Mouse (Mus musculus): ENCODE data around the gene Col8a1. TPM values are rescaled to one million over a fixed set of nuclear protein-coding genes. Genes with fewer than 3 reads are reported as not detected.

The Col8a1 gene
- polyA plus RNA-seq, 1 experiment from 2014 or later: 1.3 TPM

GRCm38 (mm10) chr16:57577519-57577918 is 177.0 kb downstream of the Col8a1 start:
- no peak overlapping the region for H3K9ac ChIP-seq (replicated peaks; ENCODE audit: low read depth)
- no peaks in the 10 kb centered on the region for H3K4me1 ChIP-seq (ENCODE audit: insufficient read depth, low read depth, low read length)
- WGBS: 86% methylated on average over 1 of the region's 1 CpGs
- H3K4me2 ChIP-seq (replicated peaks; ENCODE audit: low read depth, low read length): no peak overlapping the region
- H3K27ac ChIP-seq (ENCODE audit: low read length): no peak overlapping the region
- DNase-seq (ENCODE audit: low spot score) (peak; percentile 47), ATAC-seq (no peak)
- peak; percentile 58 for TF ChIP-seq CTCF (IDR thresholded peaks at IDR 0.05)
- TF ChIP-seq EP300 (IDR thresholded peaks at IDR 0.05): no peak
- H3K27me3 ChIP-seq (replicated peaks; ENCODE audit: insufficient read depth, low read length): no peaks in the 10 kb centered on the region
- 0 out of 2 replicates have a peak, but pooled peaks cover 8% of the 10 kb centered on the region for H3K36me3 ChIP-seq (ENCODE audit: insufficient read depth, low read length)
- no peak overlapping the region for H3K4me3 ChIP-seq (ENCODE audit: low read depth, low read length)
- H3K9me3 ChIP-seq (ENCODE audit: low read length): no peaks in the 10 kb centered on the region

GRCm38 (mm10) chr16:57575764-57576388 is 178.7 kb downstream of the Col8a1 start:
- TF ChIP-seq EP300 (IDR thresholded peaks at IDR 0.05): no peak
- no peak for TF ChIP-seq CTCF (IDR thresholded peaks at IDR 0.05)
- Histone ChIP-seq H3K36me3 (ENCODE audit: insufficient read depth, low read length) (peaks cover 13% of the 10 kb centered on the region; the same call in 1 of the 2 replicates), H3K9me3 (ENCODE audit: low read length) (no peaks in the 10 kb centered on the region), H3K4me3 (ENCODE audit: low read depth, low read length) (no peak overlapping the region), H3K9ac (replicated peaks; ENCODE audit: low read depth) (no peak overlapping the region), H3K27me3 (replicated peaks; ENCODE audit: insufficient read depth, low read length) (no peaks in the 10 kb centered on the region), H3K4me2 (replicated peaks; ENCODE audit: low read depth, low read length) (no peak overlapping the region), H3K27ac (ENCODE audit: low read length) (no peak overlapping the region), H3K4me1 (ENCODE audit: insufficient read depth, low read depth, low read length) (no peaks in the 10 kb centered on the region)
- ATAC-seq (no peak), DNase-seq (ENCODE audit: low spot score) (no peak)
- 80% methylated on average over 1 of the region's 1 CpGs for WGBS

Other genes starting within 250 kb of the Col8a1 start
- gene Cmss1, start 147.9 kb downstream of the Col8a1 start, polyA plus RNA-seq (2015; fragmentation: Nextera tagmentation; extraction: Ambion mirVana): 23.1 and 27.3 TPM in 2 replicates

Measured in lung, postnatal 0 days (tissue).